17 mouse cellular contexts compared by ENCODE assay signal in genomic region chr2:121885509-121886106, GRCm38 (mm10).
"Had no signal": no experiment of that assay in that cellular context is flagged by ENCODE, and none has a peak within 500 bp of the region (broad histone marks: within the 10 kb centered on the region; RNA-seq: fewer than 3 reads in every experiment).

No protein-coding gene starts in this region.

- H3K27ac ChIP-seq: lung, embryonic 15.5 days; macrophage; midbrain, embryonic 13.5 days; midbrain, embryonic 15.5 days; neural tube, embryonic 12.5 days; stomach, embryonic 15.5 days; stomach, postnatal 0 days had no signal

- H3K4me3 ChIP-seq: lung, embryonic 15.5 days; megakaryocyte, embryonic 14.5 days; midbrain, embryonic 13.5 days; midbrain, embryonic 15.5 days; neural tube, embryonic 12.5 days; stomach, embryonic 15.5 days had no signal

- H3K36me3 ChIP-seq: lung, embryonic 15.5 days; midbrain, embryonic 15.5 days; stomach, embryonic 15.5 days had no signal

- H3K27me3 ChIP-seq: lung, embryonic 15.5 days; megakaryocyte, embryonic 14.5 days; midbrain, embryonic 13.5 days; midbrain, embryonic 15.5 days; neural tube, embryonic 12.5 days; stomach, embryonic 15.5 days had no signal

- H3K4me1 ChIP-seq: lung, embryonic 15.5 days; midbrain, embryonic 13.5 days; midbrain, embryonic 15.5 days; neural tube, embryonic 12.5 days; stomach, embryonic 15.5 days had no signal

- ATAC-seq: lung, postnatal 0 days; midbrain, embryonic 13.5 days; midbrain, embryonic 15.5 days had no signal

- DNase-seq: lung, adult 2 months; lung, postnatal 14 days; lung, postnatal 36 days; right cerebral cortex, postnatal 14 days; thymus, adult 2 months; thymus, postnatal 25 days; thymus, postnatal 4 days had no signal

- H3K9me3 ChIP-seq: lung, embryonic 15.5 days; midbrain, embryonic 13.5 days; midbrain, embryonic 15.5 days; neural tube, embryonic 12.5 days; stomach, embryonic 15.5 days had no signal

- H3K9ac ChIP-seq: lung, embryonic 15.5 days; midbrain, embryonic 13.5 days; midbrain, embryonic 15.5 days; neural tube, embryonic 12.5 days; stomach, embryonic 15.5 days had no signal

- H3K4me2 ChIP-seq: lung, embryonic 15.5 days; midbrain, embryonic 11.5 days; midbrain, embryonic 13.5 days; midbrain, embryonic 15.5 days; neural tube, embryonic 12.5 days; stomach, embryonic 15.5 days had no signal
